Mouse (Mus musculus) cerebellum, adult 2 months (tissue): ENCODE data around the gene Fabp3. TPM values are rescaled to one million over a fixed set of nuclear protein-coding genes. Genes with fewer than 3 reads are reported as not detected.

ENCODE experiments used
- DNase-seq, 2 experiments: peaks; one replicate each; pipeline ENCODE4 v3.0.0; 2021
- H3K27ac ChIP-seq: fragments of 200-500 bp; 2 replicates; pipeline ENCODE4 v1.5.1; 2012; ENCODE audit warnings: low read length, control low read depth, inconsistent platforms; ENCODE audit not compliant: insufficient read depth
- H3K27me3 ChIP-seq: fragments of 200-500 bp; 2 replicates; pipeline ENCODE4 v1.6.1; 2012; ENCODE audit warnings: inconsistent platforms, mild to moderate bottlenecking, low read length, moderate library complexity; ENCODE audit not compliant: control insufficient read depth, insufficient read depth
- H3K4me1 ChIP-seq: fragments of 200-500 bp; 2 replicates; pipeline ENCODE4 v1.6.1; 2011; ENCODE audit warnings: low read length; ENCODE audit not compliant: control insufficient read depth, insufficient read depth
- H3K4me3 ChIP-seq: fragments of 200-500 bp; replicated peaks from 2 replicates; pipeline ENCODE3; 2011; ENCODE audit warnings: mild to moderate bottlenecking, low read depth, low read length, control low read depth; ENCODE audit not compliant: insufficient read depth
- CTCF ChIP-seq: fragments of 200-500 bp; IDR thresholded peaks from 2 replicates; pipeline ENCODE4 v1.5.1; 2011; ENCODE audit warnings: low read depth, mild to moderate bottlenecking, control low read depth, low read length, moderate library complexity, borderline replicate concordance; ENCODE audit not compliant: insufficient read depth
- POLR2A ChIP-seq: fragments of 200-500 bp; IDR thresholded peaks from 2 replicates; pipeline ENCODE4 v1.6.1; 2011; ENCODE audit warnings: low read length, control low read depth, borderline replicate concordance; ENCODE audit not compliant: insufficient read depth
- WGBS: fragments of 180-500 bp; shearing (Covaris S2); methylation state at CpG from one replicate; pipeline ENCODE4 v1.1.7; 2018; 5-methylcytosine and 5-hydroxymethylcytosine counted together
- polyA plus RNA-seq: library from polyadenylated mRNA; depleted of rRNA; stranded (reverse); fragments of >200 nt; gene quantifications from 2 replicates; pipeline ENCODE4 v1.2.3, GENCODE M21; 2012

Gene Fabp3
- polyA plus RNA-seq, 1 experiment: 196 TPM

DNA sequence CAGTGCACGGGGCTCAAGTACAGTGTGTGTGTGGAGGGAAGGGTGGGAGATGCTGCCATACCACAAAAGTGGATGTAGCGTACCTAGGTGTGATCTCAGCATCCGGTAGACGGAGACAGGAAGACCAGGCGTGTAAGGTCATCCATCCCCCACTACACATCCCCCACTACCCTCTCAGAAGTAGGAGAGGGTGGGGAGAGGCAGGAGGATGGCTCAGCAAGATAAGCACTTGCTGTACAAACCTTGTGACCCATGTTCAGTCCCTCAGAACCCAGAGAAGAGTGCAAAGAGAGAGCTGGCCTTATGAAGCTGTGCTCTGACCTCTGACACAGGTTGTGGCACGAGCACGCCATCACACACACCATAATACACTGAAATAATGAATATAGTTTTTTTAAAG, 13.2 kb downstream of the Fabp3 start:
- H3K4me3 ChIP-seq: no peak overlapping the region
- H3K4me1 ChIP-seq: no peaks in the 10 kb centered on the region
- DNase-seq: no peak
- TF ChIP-seq POLR2A (no peak), CTCF (no peak)
- no peaks in the 10 kb centered on the region for H3K27me3 ChIP-seq
- WGBS: 94% methylated on average over 7 of the region's 7 CpGs
- H3K27ac ChIP-seq: no peak overlapping the region

- Histone ChIP-seq H3K27me3 (no peaks in the 10 kb centered on the region), H3K4me1 (peaks cover 6% of the 10 kb centered on the region), H3K27ac (no peak overlapping the region), H3K4me3 (no peak overlapping the region)
- TF ChIP-seq CTCF (no peak), POLR2A (no peak)
- 77% methylated on average over 7 of the region's 7 CpGs for WGBS
- no peak for DNase-seq
These were observed 14.2 kb downstream of the Fabp3 start for GRCm38 (mm10) chr4:130322567-130322966.

DNA sequence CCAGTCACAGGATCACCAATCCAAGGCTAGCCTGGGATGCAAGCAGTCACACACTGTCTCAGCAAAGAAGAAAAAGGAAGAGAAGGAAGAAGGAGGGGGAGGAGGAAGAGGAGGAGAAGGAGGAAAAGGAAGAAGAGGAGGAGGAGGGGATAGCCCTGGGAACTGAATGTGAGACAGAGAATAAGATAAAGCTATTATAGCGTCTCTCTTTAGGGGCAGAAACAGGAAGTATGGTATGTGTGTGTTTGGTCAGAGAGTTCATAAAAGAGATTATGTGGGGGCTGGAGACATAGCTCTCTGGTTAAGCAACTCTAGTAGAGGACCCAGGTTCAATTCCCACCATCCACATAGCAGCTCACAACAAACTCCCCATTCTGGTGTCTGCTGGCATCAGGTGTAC, 14.8 kb downstream of the Fabp3 start:
- H3K27me3 ChIP-seq: no peaks in the 10 kb centered on the region
- no peak overlapping the region for H3K27ac ChIP-seq
- WGBS: 100% methylated on average over 1 of the region's 1 CpGs
- DNase-seq: no peak
- H3K4me3 ChIP-seq: no peak overlapping the region
- no peak for TF ChIP-seq POLR2A
- no peak for TF ChIP-seq CTCF
- H3K4me1 ChIP-seq: peaks cover 12% of the 10 kb centered on the region

- no peak overlapping the region for H3K27ac ChIP-seq
- DNase-seq: no peak
- H3K4me3 ChIP-seq: no peak overlapping the region
- H3K27me3 ChIP-seq: no peaks in the 10 kb centered on the region
- TF ChIP-seq POLR2A (no peak), CTCF (no peak)
- 45% methylated on average over 5 of the region's 5 CpGs for WGBS
- peaks cover 17% of the 10 kb centered on the region for H3K4me1 ChIP-seq
These were observed 15.2 kb downstream of the Fabp3 start for GRCm38 (mm10) chr4:130323607-130324006.

DNA sequence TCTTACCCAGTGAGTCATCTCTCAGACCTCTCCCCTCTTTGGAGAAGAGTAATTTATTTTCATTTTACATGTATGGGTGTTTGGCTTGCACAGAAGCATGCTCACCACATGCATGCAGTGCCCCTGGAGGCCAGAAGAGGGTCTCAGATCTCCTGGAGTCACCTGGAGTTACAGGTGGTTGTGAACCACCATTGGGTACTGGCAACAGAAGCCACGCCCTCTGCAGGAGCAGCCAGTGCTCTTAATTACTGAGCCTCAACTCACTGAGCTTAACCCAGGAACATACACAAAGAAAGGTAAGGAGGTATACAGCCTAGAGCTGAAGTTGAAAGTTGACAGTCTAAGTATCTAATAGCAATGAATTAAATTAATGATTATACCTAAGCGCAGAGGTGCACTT, 17.1 kb downstream of the Fabp3 start:
- DNase-seq: no peak
- Histone ChIP-seq H3K27ac (no peak overlapping the region), H3K4me3 (no peak overlapping the region), H3K4me1 (peaks cover 17% of the 10 kb centered on the region), H3K27me3 (no peaks in the 10 kb centered on the region)
- TF ChIP-seq CTCF: no peak
- TF ChIP-seq POLR2A: no peak
- 95% methylated on average over 2 of the region's 2 CpGs for WGBS

DNA sequence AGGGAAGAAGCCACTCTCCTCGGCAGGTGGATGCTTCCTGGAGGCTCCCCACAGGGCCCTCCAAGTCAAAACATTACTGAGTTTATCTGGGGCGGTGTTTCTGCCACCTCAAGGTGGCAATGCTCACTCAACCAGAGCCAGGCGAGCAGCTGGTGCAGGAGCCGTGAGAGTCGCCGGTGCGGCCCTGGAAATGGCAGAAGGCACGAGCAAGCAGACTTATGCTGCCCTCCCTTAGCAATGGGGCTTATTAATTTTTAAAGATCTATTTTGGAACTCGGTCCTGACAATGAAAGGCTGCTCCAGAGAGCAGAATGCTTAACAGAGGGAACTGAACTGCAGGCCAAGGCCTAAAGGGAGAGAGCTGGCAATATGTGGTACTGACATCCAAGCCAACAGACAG, 19.0 kb downstream of the Fabp3 start:
- Histone ChIP-seq H3K27ac (peak overlapping the region; percentile 30), H3K4me3 (no peak overlapping the region), H3K4me1 (peaks cover 17% of the 10 kb centered on the region), H3K27me3 (no peaks in the 10 kb centered on the region)
- DNase-seq: peak; percentile 79 to 84
- 6% methylated on average over 9 of the region's 9 CpGs for WGBS
- TF ChIP-seq CTCF (no peak), POLR2A (no peak)

- WGBS: 93% methylated on average over 5 of the region's 5 CpGs
- H3K27ac ChIP-seq: no peak overlapping the region
- H3K4me3 ChIP-seq: no peak overlapping the region
- no peak for DNase-seq
- no peaks in the 10 kb centered on the region for H3K27me3 ChIP-seq
- TF ChIP-seq POLR2A (no peak), CTCF (no peak)
- H3K4me1 ChIP-seq: no peaks in the 10 kb centered on the region
These were observed 27.5 kb downstream of the Fabp3 start for GRCm38 (mm10) chr4:130335867-130336266.

GRCm38 (mm10) chr4:130341691-130342090, 33.3 kb downstream of the Fabp3 start:
- Histone ChIP-seq H3K4me1 (0 out of 2 replicates have a peak, but pooled peaks cover 2% of the 10 kb centered on the region), H3K27me3 (no peaks in the 10 kb centered on the region), H3K27ac (no peak overlapping the region), H3K4me3 (no peak overlapping the region)
- DNase-seq: peak; percentile 64 to 69
- TF ChIP-seq POLR2A (no peak), CTCF (peak; percentile 57; the same call in 1 of the 2 replicates)
- 19% methylated on average over 4 of the region's 4 CpGs for WGBS
